ENCODE assay signal across 25 mouse cellular contexts in the genomic region with DNA sequence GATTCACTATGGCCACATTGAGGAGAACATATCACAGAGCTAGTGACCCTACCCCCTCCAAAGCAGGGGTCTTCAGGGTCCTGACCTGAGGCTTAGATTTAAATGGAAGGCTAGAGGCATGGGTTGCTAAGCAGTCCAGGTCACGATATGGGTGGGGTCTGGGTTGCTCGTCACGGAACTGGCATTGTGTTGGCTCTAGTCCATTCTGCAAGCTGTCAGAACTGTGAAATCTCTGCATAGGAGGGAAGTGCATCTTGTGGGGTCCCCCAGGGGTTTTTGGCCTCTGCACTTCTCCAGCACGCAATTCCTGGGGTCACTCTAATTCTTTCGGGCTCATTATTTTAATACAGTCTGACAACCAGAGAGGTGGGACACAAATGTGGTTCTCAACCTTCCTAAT. TPM values are rescaled to one million over a fixed set of nuclear protein-coding genes. Genes with fewer than 3 reads are reported as not detected.
A peak's percentile ranks its signal among the peaks of the same experiment; 100 is the strongest.
DNase-seq lines count a peak whose midpoint lies in the region; ATAC-seq lines count a peak whose summit lies in the region.
"Had no signal": no experiment of that assay in that cellular context is flagged by ENCODE, and none has a peak within 500 bp of the region (broad histone marks: within the 10 kb centered on the region; RNA-seq: fewer than 3 reads in every experiment).

No protein-coding gene starts in this region.

- H3K27ac ChIP-seq in hindbrain, embryonic 10.5 days: peak overlapping the region; percentile 75
- no peak overlapping the region for H3K27ac ChIP-seq in hindbrain, embryonic 14.5 days
- peak overlapping the region; percentile 68 for H3K27ac ChIP-seq in midbrain, embryonic 12.5 days (replicated peaks)
- no peak overlapping the region for H3K27ac ChIP-seq in midbrain, embryonic 16.5 days (ENCODE audit: low read length)
- H3K27ac ChIP-seq: embryonic facial prominence, embryonic 12.5 days; embryonic facial prominence, embryonic 15.5 days; forebrain, embryonic 12.5 days; heart, embryonic 10.5 days; heart, embryonic 13.5 days; hindbrain, embryonic 12.5 days; intestine, embryonic 15.5 days had no signal

- ATAC-seq in hindbrain, embryonic 14.5 days (ENCODE audit: low FRiP score): no peak
- ATAC-seq in midbrain, embryonic 12.5 days (ENCODE audit: low FRiP score, low read depth): peak; percentile 41
- no peak for ATAC-seq in midbrain, embryonic 16.5 days
- ATAC-seq: activated CD4-positive, CD25-positive, alpha-beta regulatory T cell, adult 4 months; forebrain, embryonic 16.5 days; hindbrain, embryonic 16.5 days; intestine, embryonic 15.5 days had no signal

- no peak overlapping the region for H3K9ac ChIP-seq in hindbrain, embryonic 14.5 days
- H3K9ac ChIP-seq in midbrain, embryonic 12.5 days (replicated peaks): no peak overlapping the region
- H3K9ac ChIP-seq in midbrain, embryonic 16.5 days (ENCODE audit: low read depth, low read length): no peak overlapping the region
- H3K9ac ChIP-seq: embryonic facial prominence, embryonic 12.5 days; embryonic facial prominence, embryonic 15.5 days; forebrain, embryonic 12.5 days; heart, embryonic 13.5 days; hindbrain, embryonic 12.5 days; intestine, embryonic 15.5 days had no signal

- peaks cover 13% of the 10 kb centered on the region for H3K27me3 ChIP-seq in hindbrain, embryonic 10.5 days (ENCODE audit: insufficient read depth, poor library complexity, severe bottlenecking)
- no peaks in the 10 kb centered on the region for H3K27me3 ChIP-seq in hindbrain, embryonic 14.5 days (ENCODE audit: control insufficient read depth, insufficient read depth, low read length)
- no peaks in the 10 kb centered on the region for H3K27me3 ChIP-seq in midbrain, embryonic 12.5 days
- H3K27me3 ChIP-seq in midbrain, embryonic 16.5 days (ENCODE audit: control insufficient read depth, insufficient read depth, low read depth, low read length): no peaks in the 10 kb centered on the region
- H3K27me3 ChIP-seq: embryonic facial prominence, embryonic 12.5 days; embryonic facial prominence, embryonic 15.5 days; heart, embryonic 13.5 days; hindbrain, embryonic 12.5 days; intestine, embryonic 15.5 days had no signal

- no peaks in the 10 kb centered on the region for H3K9me3 ChIP-seq in hindbrain, embryonic 10.5 days
- no peaks in the 10 kb centered on the region for H3K9me3 ChIP-seq in hindbrain, embryonic 14.5 days (ENCODE audit: control insufficient read depth, low read length)
- no peaks in the 10 kb centered on the region; the same call in 1 of the 2 replicates for H3K9me3 ChIP-seq in midbrain, embryonic 12.5 days
- no peaks in the 10 kb centered on the region; the same call in 1 of the 2 replicates for H3K9me3 ChIP-seq in midbrain, embryonic 16.5 days (replicated peaks; ENCODE audit: control insufficient read depth, low read length, poor library complexity, severe bottlenecking)
- H3K9me3 ChIP-seq: embryonic facial prominence, embryonic 12.5 days; embryonic facial prominence, embryonic 15.5 days; forebrain, embryonic 12.5 days; heart, embryonic 10.5 days; heart, embryonic 13.5 days; hindbrain, embryonic 12.5 days; intestine, embryonic 15.5 days had no signal

- peak; percentile 63 for DNase-seq in embryo, embryonic 10 days (ENCODE audit: low spot score)
- no peak for DNase-seq in embryo, embryonic 9.5 days (ENCODE audit: extremely low spot score)
- peak; percentile 42 for DNase-seq in hindbrain, embryonic 10.5 days (ENCODE audit: low spot score)
- DNase-seq in hindbrain, embryonic 14.5 days (ENCODE audit: low spot score): no peak
- DNase-seq: adrenal gland, adult 8-10 months; adrenal gland, postnatal 25 days; cerebellum, adult 11-12 months; cerebellum, adult 8-10 months; cerebellum, postnatal 36 days; gastrocnemius, postnatal 14 days; heart, adult 18-20 months; heart, postnatal 14 days; heart, postnatal 4 days had no signal

- H3K4me3 ChIP-seq in hindbrain, embryonic 10.5 days: no peak overlapping the region
- no peak overlapping the region for H3K4me3 ChIP-seq in hindbrain, embryonic 14.5 days (replicated peaks; ENCODE audit: low read length)
- H3K4me3 ChIP-seq in midbrain, embryonic 12.5 days: no peak overlapping the region
- no peak overlapping the region for H3K4me3 ChIP-seq in midbrain, embryonic 16.5 days (ENCODE audit: low read depth, low read length)
- H3K4me3 ChIP-seq: embryonic facial prominence, embryonic 12.5 days; embryonic facial prominence, embryonic 15.5 days; forebrain, embryonic 12.5 days; heart, embryonic 10.5 days; heart, embryonic 13.5 days; hindbrain, embryonic 12.5 days; intestine, embryonic 15.5 days had no signal

- WGBS in hindbrain, embryonic 10.5 days: 17% methylated on average over 5 of the region's 5 CpGs
- WGBS in hindbrain, embryonic 14.5 days: 13% methylated on average over 5 of the region's 5 CpGs
- 19% methylated on average over 5 of the region's 5 CpGs for WGBS in midbrain, embryonic 12.5 days
- WGBS in midbrain, embryonic 16.5 days: 19% methylated on average over 5 of the region's 5 CpGs

- 0 out of 2 replicates have a peak, but pooled peaks cover 6% of the 10 kb centered on the region for H3K36me3 ChIP-seq in hindbrain, embryonic 10.5 days
- no peaks in the 10 kb centered on the region for H3K36me3 ChIP-seq in hindbrain, embryonic 14.5 days (replicated peaks; ENCODE audit: control insufficient read depth, insufficient read depth)
- H3K36me3 ChIP-seq in midbrain, embryonic 12.5 days: no peaks in the 10 kb centered on the region
- no peaks in the 10 kb centered on the region for H3K36me3 ChIP-seq in midbrain, embryonic 16.5 days (ENCODE audit: control insufficient read depth, insufficient read depth, low read length)
- H3K36me3 ChIP-seq: embryonic facial prominence, embryonic 12.5 days; embryonic facial prominence, embryonic 15.5 days; forebrain, embryonic 12.5 days; heart, embryonic 10.5 days; heart, embryonic 13.5 days; hindbrain, embryonic 12.5 days; intestine, embryonic 15.5 days had no signal

- peaks cover 63% of the 10 kb centered on the region for H3K4me1 ChIP-seq in hindbrain, embryonic 10.5 days (replicated peaks)
- peaks cover 9% of the 10 kb centered on the region for H3K4me1 ChIP-seq in hindbrain, embryonic 14.5 days (replicated peaks; ENCODE audit: control insufficient read depth, insufficient read depth, low read length)
- H3K4me1 ChIP-seq in midbrain, embryonic 12.5 days: peaks cover 39% of the 10 kb centered on the region
- H3K4me1 ChIP-seq in midbrain, embryonic 16.5 days (ENCODE audit: control insufficient read depth, insufficient read depth, low read length): peaks cover 15% of the 10 kb centered on the region
- H3K4me1 ChIP-seq: intestine, embryonic 15.5 days had no signal

- H3K4me2 ChIP-seq in hindbrain, embryonic 14.5 days (replicated peaks): no peak overlapping the region
- no peak overlapping the region for H3K4me2 ChIP-seq in midbrain, embryonic 12.5 days (replicated peaks)
- H3K4me2 ChIP-seq in midbrain, embryonic 16.5 days (ENCODE audit: low read length): no peak overlapping the region
- H3K4me2 ChIP-seq: embryonic facial prominence, embryonic 12.5 days; embryonic facial prominence, embryonic 15.5 days; forebrain, embryonic 12.5 days; heart, embryonic 13.5 days; hindbrain, embryonic 12.5 days; intestine, embryonic 15.5 days had no signal

RNA-seq across cellular contexts. Expression of a gene that starts 55.9 kb away (rescaled TPM):
- 24.0 and 33.2 TPM in 2 replicates for polyA plus RNA-seq in hindbrain, embryonic 10.5 days (2016; fragmentation: Nextera tagmentation; extraction: Ambion mirVana)
- polyA plus RNA-seq in hindbrain, embryonic 14.5 days (2014; fragmentation: Nextera tagmentation; extraction: Ambion mirVana): 15.1 and 15.6 TPM in 2 replicates
- polyA plus RNA-seq in midbrain, embryonic 12.5 days (2016; fragmentation: Nextera tagmentation; extraction: Ambion mirVana): 18.4 and 19.7 TPM in 2 replicates
- 11.8 and 12.7 TPM in 2 replicates for polyA plus RNA-seq in midbrain, embryonic 16.5 days (2015; fragmentation: Nextera tagmentation; extraction: Ambion mirVana)
- polyA plus RNA-seq: activated CD4-positive, CD25-positive, alpha-beta regulatory T cell, adult 4 months had no signal

Comparison
In these comparisons a context has a peak if more than half of its experiments do, and no peak if none do; other contexts are left out.
1. DNase-seq: peak in embryo, embryonic 10 days (single experiment) and hindbrain, embryonic 10.5 days (single experiment); none in embryo, embryonic 9.5 days (single experiment) and hindbrain, embryonic 14.5 days (single experiment).
2. H3K27ac ChIP-seq: peak in hindbrain, embryonic 10.5 days (single experiment) and midbrain, embryonic 12.5 days (single experiment); none in hindbrain, embryonic 14.5 days (single experiment) and midbrain, embryonic 16.5 days (single experiment).